Mouse (Mus musculus) thymus, adult 2 months (tissue): Measurements from ENCODE around the gene Usp47.

Source experiments
- CTCF ChIP-seq: fragments of 200-500 bp; IDR thresholded peaks from 2 replicates; pipeline ENCODE4 v1.5.1; 2012; ENCODE audit warnings: mild to moderate bottlenecking, control low read depth, low read length, moderate library complexity, borderline replicate concordance; ENCODE audit not compliant: control insufficient read depth, poor library complexity, insufficient read depth; ENCODE audit errors: extremely low read depth
- POLR2A ChIP-seq: fragments of 200-500 bp; IDR thresholded peaks from 2 replicates; pipeline ENCODE4 v1.6.1; 2012; ENCODE audit warnings: mild to moderate bottlenecking, low read length, control low read depth, moderate library complexity; ENCODE audit not compliant: control insufficient read depth, poor library complexity, insufficient read depth; ENCODE audit errors: extremely low read depth

DNA sequence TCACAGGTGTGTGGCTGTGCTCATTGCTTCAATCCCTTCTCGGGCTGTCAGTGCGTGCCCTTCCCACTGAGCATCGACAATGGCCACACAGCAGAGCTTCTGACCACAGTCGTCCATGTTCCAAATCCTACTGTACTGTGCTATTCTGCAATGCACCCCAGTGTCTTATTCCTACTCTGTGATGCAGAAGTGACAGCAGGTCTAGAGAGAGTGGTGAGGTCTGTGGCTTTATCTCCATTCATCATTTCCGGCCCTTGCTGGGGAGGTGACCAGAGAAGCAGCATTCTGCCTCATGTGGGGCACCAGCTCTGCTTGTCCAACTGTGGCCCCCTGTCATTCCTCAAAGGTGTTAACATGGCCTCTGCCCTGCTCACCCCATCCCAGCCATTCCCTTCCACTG is 113.2 kb downstream of the Usp47 start:
- TF ChIP-seq CTCF (no peak), POLR2A (no peak)
